Mouse (Mus musculus) embryonic fibroblast, embryonic 13.5 days (primary cell): ENCODE data around the gene Ttc5.

Source experiments
- CTCF ChIP-seq: IDR thresholded peaks from 2 replicates; pipeline ENCODE4 v1.5.1; 2011; ENCODE audit warnings: mild to moderate bottlenecking, control low read depth, low read length, moderate library complexity, borderline replicate concordance; ENCODE audit not compliant: insufficient read depth
- POLR2A ChIP-seq: IDR thresholded peaks from 2 replicates; pipeline ENCODE4 v1.6.1; 2011; ENCODE audit warnings: low read depth, mild to moderate bottlenecking, control low read depth, low read length, moderate library complexity

DNA sequence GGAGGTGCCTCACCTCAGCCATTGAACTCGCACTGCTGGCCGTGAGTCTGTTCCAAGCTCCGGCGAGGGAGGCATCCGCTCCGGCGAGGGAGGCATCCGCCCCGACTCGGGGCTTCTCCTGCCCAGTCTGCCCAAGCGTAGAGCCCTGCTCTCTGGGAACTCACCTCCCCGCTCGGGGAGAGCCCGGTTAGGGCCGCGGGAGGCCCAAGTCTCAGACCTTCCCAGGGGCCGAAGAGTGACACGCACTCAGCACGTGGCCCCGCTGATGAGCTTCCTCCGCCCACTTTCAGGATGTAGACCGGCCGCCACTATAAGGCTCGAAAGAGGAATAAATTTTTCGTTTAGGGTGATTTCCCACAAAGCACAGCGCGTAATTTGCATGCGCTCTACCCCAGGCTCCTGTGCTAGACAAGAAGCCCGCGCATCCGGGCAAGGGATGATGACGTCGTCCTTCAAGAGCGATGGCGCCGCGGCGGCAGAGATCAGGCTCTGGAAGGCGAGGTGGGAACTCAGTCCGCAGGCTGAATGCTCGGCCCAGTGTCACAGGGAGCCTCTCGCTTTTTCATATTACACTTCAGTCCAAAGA lies 22.3 kb upstream of the Ttc5 start, which contains the start of the genes Ccnb1ip1 and Parp2:
- TF ChIP-seq CTCF (no peak), POLR2A (peak; percentile 87)
